Mouse (Mus musculus): ENCODE measurements around the gene Abcc3. TPM values are rescaled to one million over a fixed set of nuclear protein-coding genes. Genes with fewer than 3 reads are reported as not detected.
A peak's percentile ranks its signal among the peaks of the same experiment; 100 is the strongest.

Abcc3 gene
- polyA plus RNA-seq, 1 experiment from 2014 or later = 10.5 TPM

- ATAC-seq (replicated peaks; ENCODE audit: low FRiP score, low read depth) (no peak), DNase-seq (ENCODE audit: low spot score) (peak; percentile 22)
- no peak overlapping the region for H3K4me2 ChIP-seq (ENCODE audit: low read length)
- no peaks in the 10 kb centered on the region for H3K9me3 ChIP-seq (replicated peaks; ENCODE audit: low read length)
- no peak overlapping the region for H3K9ac ChIP-seq (ENCODE audit: low read depth, low read length)
- no peaks in the 10 kb centered on the region; the same call in none of the 2 replicates for H3K4me1 ChIP-seq (replicated peaks; ENCODE audit: insufficient read depth, low read length)
- no peak overlapping the region for H3K27ac ChIP-seq
- WGBS = 41% methylated on average over 3 of the region's 3 CpGs
- H3K36me3 ChIP-seq (ENCODE audit: insufficient read depth, low read length) = no peaks in the 10 kb centered on the region
- H3K4me3 ChIP-seq (replicated peaks; ENCODE audit: low read depth, low read length) = no peak overlapping the region
- no peaks in the 10 kb centered on the region for H3K27me3 ChIP-seq (ENCODE audit: insufficient read depth, low read length)
- TF ChIP-seq CTCF (IDR thresholded peaks at IDR 0.05; ENCODE audit: low read depth) = no peak
Observed at GRCm38 (mm10) chr11:94365340-94365739, 27.5 kb downstream of the Abcc3 start.

- H3K9ac ChIP-seq (ENCODE audit: low read depth, low read length) = no peak overlapping the region
- no peak overlapping the region for H3K4me3 ChIP-seq (replicated peaks; ENCODE audit: low read depth, low read length)
- no peaks in the 10 kb centered on the region for H3K36me3 ChIP-seq (ENCODE audit: insufficient read depth, low read length)
- no peaks in the 10 kb centered on the region for H3K9me3 ChIP-seq (replicated peaks; ENCODE audit: low read length)
- ATAC-seq (replicated peaks; ENCODE audit: low FRiP score, low read depth) (no peak), DNase-seq (ENCODE audit: low spot score) (no peak)
- no peaks in the 10 kb centered on the region for H3K27me3 ChIP-seq (ENCODE audit: insufficient read depth, low read length)
- H3K4me2 ChIP-seq (ENCODE audit: low read length) = no peak overlapping the region
- no peak for TF ChIP-seq CTCF (IDR thresholded peaks at IDR 0.05; ENCODE audit: low read depth)
- H3K4me1 ChIP-seq (replicated peaks; ENCODE audit: insufficient read depth, low read length) = no peaks in the 10 kb centered on the region; the same call in 1 of the 2 replicates
- no peak overlapping the region for H3K27ac ChIP-seq
- WGBS = 72% methylated on average over 7 of the region's 7 CpGs
Observed at GRCm38 (mm10) chr11:94363690-94364089, 29.1 kb downstream of the Abcc3 start.

GRCm38 (mm10) chr11:94362101-94362500, 30.7 kb downstream of the Abcc3 start:
- DNase-seq (ENCODE audit: low spot score) (no peak), ATAC-seq (replicated peaks; ENCODE audit: low FRiP score, low read depth) (no peak)
- no peaks in the 10 kb centered on the region; the same call in 1 of the 2 replicates for H3K4me1 ChIP-seq (replicated peaks; ENCODE audit: insufficient read depth, low read length)
- H3K27ac ChIP-seq = no peak overlapping the region
- no peak overlapping the region for H3K9ac ChIP-seq (ENCODE audit: low read depth, low read length)
- no peak overlapping the region for H3K4me3 ChIP-seq (replicated peaks; ENCODE audit: low read depth, low read length)
- H3K4me2 ChIP-seq (ENCODE audit: low read length) = no peak overlapping the region
- no peaks in the 10 kb centered on the region for H3K36me3 ChIP-seq (ENCODE audit: insufficient read depth, low read length)
- WGBS = 92% methylated on average over 5 of the region's 5 CpGs
- TF ChIP-seq CTCF (IDR thresholded peaks at IDR 0.05; ENCODE audit: low read depth) = no peak
- H3K9me3 ChIP-seq (replicated peaks; ENCODE audit: low read length) = no peaks in the 10 kb centered on the region
- no peaks in the 10 kb centered on the region for H3K27me3 ChIP-seq (ENCODE audit: insufficient read depth, low read length)

GRCm38 (mm10) chr11:94361166-94361870, 31.5 kb downstream of the Abcc3 start:
- ATAC-seq (replicated peaks; ENCODE audit: low FRiP score, low read depth) (no peak), DNase-seq (ENCODE audit: low spot score) (no peak)
- TF ChIP-seq CTCF (IDR thresholded peaks at IDR 0.05; ENCODE audit: low read depth) = no peak
- Histone ChIP-seq H3K27ac (no peak overlapping the region), H3K9ac (ENCODE audit: low read depth, low read length) (no peak overlapping the region), H3K36me3 (ENCODE audit: insufficient read depth, low read length) (no peaks in the 10 kb centered on the region), H3K9me3 (replicated peaks; ENCODE audit: low read length) (no peaks in the 10 kb centered on the region), H3K4me1 (replicated peaks; ENCODE audit: insufficient read depth, low read length) (no peaks in the 10 kb centered on the region; the same call in 1 of the 2 replicates), H3K27me3 (ENCODE audit: insufficient read depth, low read length) (no peaks in the 10 kb centered on the region), H3K4me2 (ENCODE audit: low read length) (no peak overlapping the region), H3K4me3 (replicated peaks; ENCODE audit: low read depth, low read length) (no peak overlapping the region)
- 94% methylated on average over 14 of the region's 14 CpGs for WGBS

- no peak for TF ChIP-seq CTCF (IDR thresholded peaks at IDR 0.05; ENCODE audit: low read depth)
- no peaks in the 10 kb centered on the region for H3K4me1 ChIP-seq (replicated peaks; ENCODE audit: insufficient read depth, low read length)
- no peak overlapping the region for H3K4me2 ChIP-seq (ENCODE audit: low read length)
- no peak for DNase-seq (ENCODE audit: low spot score)
- H3K36me3 ChIP-seq (ENCODE audit: insufficient read depth, low read length) = no peaks in the 10 kb centered on the region
- no peaks in the 10 kb centered on the region for H3K9me3 ChIP-seq (replicated peaks; ENCODE audit: low read length)
- no peak for ATAC-seq (replicated peaks; ENCODE audit: low FRiP score, low read depth)
- H3K27me3 ChIP-seq (ENCODE audit: insufficient read depth, low read length) = no peaks in the 10 kb centered on the region
- WGBS = 94% methylated on average over 12 of the region's 12 CpGs
- H3K27ac ChIP-seq = no peak overlapping the region
- H3K4me3 ChIP-seq (replicated peaks; ENCODE audit: low read depth, low read length) = no peak overlapping the region
- no peak overlapping the region for H3K9ac ChIP-seq (ENCODE audit: low read depth, low read length)
Observed at GRCm38 (mm10) chr11:94359168-94359567, 33.6 kb downstream of the Abcc3 start.

GRCm38 (mm10) chr11:94355521-94356217, 37.1 kb downstream of the Abcc3 start:
- no peak for TF ChIP-seq CTCF (IDR thresholded peaks at IDR 0.05; ENCODE audit: low read depth)
- ATAC-seq (replicated peaks; ENCODE audit: low FRiP score, low read depth) = no peak
- H3K27me3 ChIP-seq (ENCODE audit: insufficient read depth, low read length) = no peaks in the 10 kb centered on the region
- H3K9ac ChIP-seq (ENCODE audit: low read depth, low read length) = no peak overlapping the region
- H3K4me3 ChIP-seq (replicated peaks; ENCODE audit: low read depth, low read length) = no peak overlapping the region
- DNase-seq (ENCODE audit: low spot score) = no peak
- WGBS = 86% methylated on average over 9 of the region's 9 CpGs
- no peaks in the 10 kb centered on the region for H3K36me3 ChIP-seq (ENCODE audit: insufficient read depth, low read length)
- no peak overlapping the region for H3K4me2 ChIP-seq (ENCODE audit: low read length)
- no peaks in the 10 kb centered on the region for H3K4me1 ChIP-seq (replicated peaks; ENCODE audit: insufficient read depth, low read length)
- no peak overlapping the region for H3K27ac ChIP-seq
- H3K9me3 ChIP-seq (replicated peaks; ENCODE audit: low read length) = no peaks in the 10 kb centered on the region

Measured in kidney, postnatal 0 days (tissue).